Mouse (Mus musculus) liver, embryonic 14.5 days (tissue): ENCODE data around the gene Itgb3.

ENCODE experiments used
- CTCF ChIP-seq: IDR thresholded peaks from 2 replicates; pipeline ENCODE4 v1.5.1; 2016; ENCODE audit warnings: antibody characterized with exemption, low read depth, control low read depth
- EP300 ChIP-seq: IDR thresholded peaks from 2 replicates; pipeline ENCODE4 v1.6.1; 2016; ENCODE audit warnings: antibody characterized with exemption, low read depth

DNA sequence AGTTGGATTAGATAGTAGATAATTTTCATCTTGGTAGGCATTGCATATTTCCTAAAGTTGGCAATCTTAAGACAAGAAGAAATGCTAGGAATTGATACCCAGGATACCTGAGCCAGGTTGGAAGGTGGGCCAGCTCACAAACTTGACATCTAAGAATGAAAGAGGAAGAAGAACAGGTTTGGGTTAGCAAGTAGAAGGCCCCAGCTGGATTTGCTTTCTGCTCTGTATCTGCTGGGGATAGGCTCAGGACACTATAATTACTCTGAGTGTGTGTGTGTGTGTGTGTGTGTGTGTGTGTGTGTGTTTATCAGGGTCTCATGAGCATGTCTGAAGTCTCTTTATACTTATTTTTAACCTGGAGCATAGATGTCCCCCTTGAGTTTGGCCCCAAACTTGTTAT lies 18.8 kb downstream of the Itgb3 start:
- TF ChIP-seq EP300 (no peak), CTCF (no peak)
